Mouse (Mus musculus): Measurements from ENCODE around the gene Ube2g2.

DNA sequence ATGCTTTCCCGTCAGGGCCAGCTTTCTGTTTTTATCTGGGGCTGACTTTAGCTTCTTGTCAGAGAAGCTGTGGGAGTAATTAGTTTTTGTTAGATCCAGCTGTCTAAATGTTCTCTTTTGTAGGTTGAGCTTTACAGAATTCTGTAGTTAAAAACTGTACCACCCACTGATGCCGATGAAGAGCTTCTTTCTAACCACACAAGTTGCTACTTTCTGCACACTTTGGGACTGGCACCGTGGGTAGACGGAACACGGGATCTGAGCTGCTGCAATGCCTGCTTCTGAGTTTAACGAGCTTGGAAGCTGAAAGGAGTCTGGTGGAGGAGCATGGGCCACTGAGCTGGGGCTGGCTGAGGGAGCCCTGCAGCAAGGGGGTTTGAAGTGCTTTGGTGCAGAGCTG lies 30.5 kb upstream of the Ube2g2 start:
- TF ChIP-seq TAL1 (IDR thresholded peaks at IDR 0.05; ENCODE audit: low read length) (no peak), GATA1 (IDR thresholded peaks at IDR 0.05; ENCODE audit: low read length) (no peak)
